Mouse (Mus musculus) hematopoietic multipotent progenitor cell, adult 10-12 weeks (in vitro differentiated cells): ENCODE measurements around the gene Zswim8. TPM values are rescaled to one million over a fixed set of nuclear protein-coding genes. Genes with fewer than 3 reads are reported as not detected.

Source experiments
- polyA plus RNA-seq: library from polyadenylated mRNA; stranded (reverse); fragments of >175 nt; gene quantifications from 2 replicates; pipeline ENCODE4 v1.2.3, GENCODE M21; 2012; ENCODE audit warnings: low replicate concordance

The Zswim8 gene
- 116 and 141 TPM in 2 replicates for polyA plus RNA-seq

GRCm38 (mm10) chr14:20707201-20708190 lies at the start of gene Zswim8:
TSS of gene Zswim8 (plus strand) at chr14:20707552.

GRCm38 (mm10) chr14:20668154-20668810 lies 39.1 kb upstream of the Zswim8 start, which contains the start of gene Synpo2l:
TSS of gene Synpo2l (minus strand) at chr14:20668354.

DNA sequence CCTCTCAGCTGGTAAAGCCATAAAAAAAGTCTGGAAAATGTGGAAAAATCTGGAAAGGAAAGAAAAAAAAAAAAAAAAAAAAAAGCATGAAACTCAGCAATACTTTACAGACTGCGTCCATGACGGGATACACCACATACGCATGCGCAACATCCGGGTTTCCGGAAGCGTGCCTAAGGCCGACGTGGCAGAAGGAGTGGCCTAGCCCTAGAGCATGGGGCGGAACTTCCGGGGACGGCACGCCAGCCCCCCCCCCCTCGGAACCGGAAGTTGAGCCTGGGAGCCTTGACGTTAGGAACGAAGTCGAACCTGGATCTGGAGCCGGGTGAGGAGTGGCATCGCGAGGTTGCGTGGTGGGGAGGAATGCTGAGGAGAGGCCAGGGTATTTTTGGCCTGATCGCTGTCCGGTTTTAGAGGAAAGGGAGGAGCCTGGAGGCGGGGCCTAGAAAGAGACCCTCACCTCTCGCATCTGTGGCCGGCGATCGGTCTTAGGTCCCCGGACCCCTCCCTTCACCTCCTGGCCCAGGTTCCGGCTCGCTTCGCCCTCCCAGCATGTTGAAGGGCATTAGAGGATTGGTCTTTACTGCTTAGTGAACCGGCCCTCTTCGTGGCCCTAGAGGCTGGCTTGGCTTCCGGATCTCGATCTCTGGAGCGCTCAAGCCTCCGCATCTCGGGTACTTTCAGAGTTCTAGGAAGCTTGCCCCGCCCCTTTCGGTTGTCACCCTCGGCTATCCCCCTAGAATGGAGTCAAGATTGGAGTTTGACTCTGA lies 33.1 kb upstream of the Zswim8 start, which contains the start of gene Sec24c:
Sec24c (plus strand) TSS at position 245 of the 770 bp plus-strand sequence.

GRCm38 (mm10) chr14:20694884-20695760 lies 12.2 kb upstream of the Zswim8 start, which contains the start of gene Fut11:
TSS of gene Fut11 (plus strand) at chr14:20694968.

GRCm38 (mm10) chr14:20702741-20703381 lies 4.5 kb upstream of the Zswim8 start, which contains the start of gene Chchd1:
TSS of gene Chchd1 (plus strand) at chr14:20703006.

DNA sequence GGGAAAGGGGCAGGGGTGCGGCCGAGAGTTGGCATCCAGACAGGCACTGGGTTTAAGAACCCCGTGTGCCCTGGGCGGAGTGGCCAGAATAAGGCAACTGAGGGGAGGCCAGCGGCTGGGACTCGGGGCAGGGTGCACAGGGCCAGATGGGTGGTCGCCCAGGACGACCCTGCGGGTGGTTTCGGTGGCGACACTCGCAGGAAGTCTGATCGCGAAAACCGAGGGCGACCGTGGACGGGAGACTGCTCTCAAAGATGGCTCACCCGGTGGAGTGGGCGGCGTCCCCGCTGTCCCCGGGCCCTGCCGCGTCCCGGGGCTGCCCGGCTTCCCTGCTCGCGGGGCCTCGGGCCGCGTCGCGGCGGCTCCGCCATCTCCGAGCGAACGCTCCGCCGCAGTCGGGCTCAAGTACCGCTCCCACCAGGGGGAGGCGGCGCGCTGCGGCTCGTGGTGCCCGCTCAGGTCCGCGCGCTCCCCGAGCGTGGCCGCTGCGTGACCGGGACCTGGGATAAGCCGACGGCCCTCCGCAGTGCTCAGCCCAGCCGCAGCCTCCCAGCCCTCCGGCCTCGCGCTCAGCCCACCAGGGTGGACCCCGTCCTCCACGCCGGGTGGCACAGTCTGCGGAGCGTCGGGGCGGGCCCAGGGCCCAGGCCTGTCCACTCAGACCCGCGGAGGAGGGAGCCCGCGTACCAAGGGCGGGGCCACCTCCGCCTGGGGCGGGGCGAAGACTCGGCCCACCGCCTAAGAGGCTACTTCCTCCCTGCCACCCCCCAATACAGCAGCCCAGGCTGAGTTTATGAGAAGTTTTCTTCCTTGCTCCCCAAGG lies 26.8 kb downstream of the Zswim8 start, which contains the start of gene Ndst2:
Ndst2 (minus strand) TSS at position 611 of the 823 bp plus-strand sequence.

Other genes starting within 250 kb of the Zswim8 start
- 34.5 and 54.9 TPM in 2 replicates for gene Anxa7, start 227.4 kb upstream of the Zswim8 start, polyA plus RNA-seq
- gene Mss51, start 210.7 kb upstream of the Zswim8 start, polyA plus RNA-seq, result 0.08 and 0.30 TPM in 2 replicates
- 5.5 and 6.1 TPM in 2 replicates for gene Ppp3cb, start 161.0 kb upstream of the Zswim8 start, polyA plus RNA-seq
- 0.41 and 0.89 TPM in 2 replicates for gene Usp54, start 66.5 kb upstream of the Zswim8 start, polyA plus RNA-seq
- gene Myoz1, start 51.0 kb upstream of the Zswim8 start, polyA plus RNA-seq, result not detected in 2 replicates
- 0.10 and 0.11 TPM in 2 replicates for gene Synpo2l, start 39.2 kb upstream of the Zswim8 start, polyA plus RNA-seq
- gene Sec24c, start 33.2 kb upstream of the Zswim8 start, polyA plus RNA-seq, result 138 and 234 TPM in 2 replicates
- 12.5 and 20.3 TPM in 2 replicates for gene Fut11, start 12.6 kb upstream of the Zswim8 start, polyA plus RNA-seq
- 3.7 and 7.1 TPM in 2 replicates for gene Chchd1, start 4.5 kb upstream of the Zswim8 start, polyA plus RNA-seq
- gene Ndst2, start 27.0 kb downstream of the Zswim8 start, polyA plus RNA-seq, result 20.2 and 24.6 TPM in 2 replicates
- gene Camk2g, start 86.5 kb downstream of the Zswim8 start, polyA plus RNA-seq, result 31.4 and 51.0 TPM in 2 replicates
- 0.29 and 0.84 TPM in 2 replicates for gene Plau, start 129.1 kb downstream of the Zswim8 start, polyA plus RNA-seq
- 3.9 and 16.1 TPM in 2 replicates for gene Vcl, start 221.8 kb downstream of the Zswim8 start, polyA plus RNA-seq